Mouse (Mus musculus) 416B (cell line): ENCODE measurements at regions not wholly inside any gene's neighbourhood (a gene's known extent, or its start where the extent isn't known, plus 50 kb on each side); places are given as distances from the start of the nearest gene placed in this dataset.
A peak's percentile ranks its signal among the peaks of the same experiment; 100 is the strongest.

Experiments
- DNase-seq: peaks from one replicate; pipeline ENCODE4 v3.0.0; 2011; ENCODE audit warnings: low read depth

GRCm38 (mm10) chr2:40149186-40149585, 922.9 kb upstream of the Ppp6c start:
- DNase-seq: no peak

- peak; percentile 3 for DNase-seq
These were observed 901.4 kb upstream of the Ppp6c start for GRCm38 (mm10) chr2:40127615-40128014.

DNA sequence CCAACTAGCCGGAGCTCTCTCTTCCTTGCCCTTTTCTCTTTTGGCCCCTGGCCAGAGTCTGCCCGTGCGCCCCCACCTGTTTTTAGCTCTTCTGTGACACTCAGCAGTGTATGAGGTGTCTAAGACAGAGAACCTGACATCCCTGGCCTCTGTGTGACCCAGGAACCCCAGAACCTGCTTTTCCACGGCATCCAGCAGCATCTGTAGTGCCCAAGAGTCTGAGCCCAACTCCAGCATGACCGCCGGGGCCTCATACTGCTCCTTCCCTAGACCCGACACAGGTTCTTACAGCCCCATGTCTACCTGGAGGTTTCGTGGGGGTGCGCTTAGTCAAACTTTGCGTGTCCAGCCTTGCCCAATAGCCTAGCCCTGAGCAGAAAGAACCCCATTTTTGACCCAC, 892.9 kb upstream of the Ppp6c start:
- no peak for DNase-seq

GRCm38 (mm10) chr2:40114435-40114834, 888.2 kb upstream of the Ppp6c start:
- DNase-seq: no peak
